ENCODE assay signal across 24 mouse cellular contexts in genomic region chr16:22095751-22096150, GRCm38 (mm10).
A peak's percentile ranks its signal among the peaks of the same experiment; 100 is the strongest.
DNase-seq lines count a peak whose midpoint lies in the region; ATAC-seq lines count a peak whose summit lies in the region.
"Had no signal": no experiment of that assay in that cellular context is flagged by ENCODE, and none has a peak within 500 bp of the region (broad histone marks: within the 10 kb centered on the region; RNA-seq: fewer than 3 reads in every experiment).

No protein-coding gene starts in this region.

- peak; percentile 78 for DNase-seq in 416B (ENCODE audit: low read depth)
- DNase-seq in adipocyte (ENCODE audit: low spot score) = peak; percentile 71
- peak; percentile 72 for DNase-seq in fibroblast of lung, adult 2 months (ENCODE audit: low read depth)
- DNase-seq in thymus, adult 18-20 months = no peak
- no peak for DNase-seq in ovary, postnatal 36 days (ENCODE audit: low spot score)
- no peak for DNase-seq in ovary, postnatal 14 days (ENCODE audit: low spot score)
- DNase-seq: adrenal gland, postnatal 10 days; adrenal gland, postnatal 36 days; B cell, adult 2 months; cerebellum, adult 11 months; cerebellum, adult 8-10 months; cerebellum, postnatal 10 days; cerebellum, postnatal 36 days; forebrain, postnatal 0 days; gastrocnemius, adult 2 months; gastrocnemius, postnatal 14 days; heart, postnatal 10 days; heart, postnatal 36 days; kidney, adult 11 months had no signal

- ATAC-seq in megakaryocyte progenitor cell, adult 5-6 weeks (replicated peaks; ENCODE audit: poor library complexity) = peak; percentile 26; the same call in 1 of the 2 replicates
- ATAC-seq: activated CD4-positive, CD25-positive, alpha-beta regulatory T cell, adult 4 months; forebrain, embryonic 13.5 days; forebrain, postnatal 0 days; hindbrain, embryonic 16.5 days; intestine, embryonic 15.5 days had no signal

Comparison
In these comparisons a context has a peak if more than half of its experiments do, and no peak if none do; other contexts are left out.
1. DNase-seq: peak in 416B (single experiment), adipocyte (single experiment) and fibroblast of lung, adult 2 months (single experiment); none in thymus, adult 18-20 months (0 of 2), ovary, postnatal 36 days (single experiment) and ovary, postnatal 14 days (single experiment).